Mouse (Mus musculus) ovary, postnatal 36 days (tissue): ENCODE measurements around the gene Brpf3.
"Not testable (repeated sequence)": the region's sequence is repeated elsewhere in the genome, so short reads cannot be mapped to it uniquely, and the experiment has no call there.

Experiments
- DNase-seq: peaks from one replicate; pipeline ENCODE4 v3.0.0; 2022; ENCODE audit warnings: low spot score, mixed read lengths

Gene Brpf3

GRCm38 (mm10) chr17:28799291-28800160 lies 1.4 kb upstream of the Brpf3 start:
- no peak for DNase-seq

GRCm38 (mm10) chr17:28800281-28800670 lies 614 bp upstream of the Brpf3 start:
- no peak for DNase-seq

- peak; percentile 99 for DNase-seq
Observed at GRCm38 (mm10) chr17:28801474-28802005, 650 bp downstream of the Brpf3 start.

GRCm38 (mm10) chr17:28802006-28802481 lies 1.2 kb downstream of the Brpf3 start:
- DNase-seq, result no peak

GRCm38 (mm10) chr17:28803316-28803715 lies 2.4 kb downstream of the Brpf3 start:
- DNase-seq, result no peak

GRCm38 (mm10) chr17:28804973-28805372 lies 4.1 kb downstream of the Brpf3 start:
- no peak for DNase-seq

- DNase-seq, result no peak
Observed at GRCm38 (mm10) chr17:28806770-28807169, 5.9 kb downstream of the Brpf3 start.

GRCm38 (mm10) chr17:28808714-28809113 lies 7.8 kb downstream of the Brpf3 start:
- no peak for DNase-seq

- DNase-seq, result no peak
Observed at GRCm38 (mm10) chr17:28809175-28809831, 8.4 kb downstream of the Brpf3 start.

- DNase-seq, result no peak
Observed at GRCm38 (mm10) chr17:28812345-28812744, 11.5 kb downstream of the Brpf3 start.

GRCm38 (mm10) chr17:28814529-28815097 lies 13.7 kb downstream of the Brpf3 start:
- DNase-seq, result no peak

GRCm38 (mm10) chr17:28815384-28816004 lies 14.6 kb downstream of the Brpf3 start:
- DNase-seq, result no peak

- DNase-seq, result not testable (repeated sequence)
Observed at GRCm38 (mm10) chr17:28816326-28816725, 15.4 kb downstream of the Brpf3 start.

- DNase-seq, result no peak
Observed at GRCm38 (mm10) chr17:28816875-28817811, 16.3 kb downstream of the Brpf3 start.

- DNase-seq, result no peak
Observed at GRCm38 (mm10) chr17:28820189-28820588, 19.3 kb downstream of the Brpf3 start.

- DNase-seq, result no peak
Observed at GRCm38 (mm10) chr17:28823004-28823745, 22.3 kb downstream of the Brpf3 start.

GRCm38 (mm10) chr17:28823749-28824148 lies 22.9 kb downstream of the Brpf3 start:
- DNase-seq, result no peak

GRCm38 (mm10) chr17:28824896-28825295 lies 24.0 kb downstream of the Brpf3 start:
- no peak for DNase-seq

- DNase-seq, result no peak
Observed at GRCm38 (mm10) chr17:28825359-28826041, 24.6 kb downstream of the Brpf3 start.
